Mouse (Mus musculus): ENCODE results near the gene Arfgap2. TPM values are rescaled to one million over a fixed set of nuclear protein-coding genes. Genes with fewer than 3 reads are reported as not detected.

Arfgap2 gene
- polyA plus RNA-seq, 1 experiment, result 40.3 TPM

GRCm38 (mm10) chr2:91312578-91313311 lies 48.0 kb downstream of the Arfgap2 start:
- DNase-seq (ENCODE audit: low read depth), result peak; percentile 51
- no peak for TF ChIP-seq POLR2A (IDR thresholded peaks at IDR 0.05; ENCODE audit: borderline replicate concordance, extremely low read depth, insufficient read depth, insufficient read length, poor library complexity, severe bottlenecking)
- TF ChIP-seq CTCF (IDR thresholded peaks at IDR 0.05; ENCODE audit: borderline replicate concordance, extremely low read depth, insufficient read depth, insufficient read length), result no peak

- TF ChIP-seq CTCF (IDR thresholded peaks at IDR 0.05; ENCODE audit: borderline replicate concordance, extremely low read depth, insufficient read depth, insufficient read length) (no peak), POLR2A (IDR thresholded peaks at IDR 0.05; ENCODE audit: borderline replicate concordance, extremely low read depth, insufficient read depth, insufficient read length, poor library complexity, severe bottlenecking) (no peak)
- DNase-seq (ENCODE audit: low read depth), result no peak
These were observed 49.4 kb downstream of the Arfgap2 start for GRCm38 (mm10) chr2:91314184-91314583.

- TF ChIP-seq POLR2A (IDR thresholded peaks at IDR 0.05; ENCODE audit: borderline replicate concordance, extremely low read depth, insufficient read depth, insufficient read length, poor library complexity, severe bottlenecking) (no peak), CTCF (IDR thresholded peaks at IDR 0.05; ENCODE audit: borderline replicate concordance, extremely low read depth, insufficient read depth, insufficient read length) (no peak)
- no peak for DNase-seq (ENCODE audit: low read depth)
These were observed 56.1 kb downstream of the Arfgap2 start for GRCm38 (mm10) chr2:91320559-91321529.

GRCm38 (mm10) chr2:91321923-91322322 lies 57.1 kb downstream of the Arfgap2 start:
- no peak for DNase-seq (ENCODE audit: low read depth)

GRCm38 (mm10) chr2:91322490-91322889 lies 57.7 kb downstream of the Arfgap2 start:
- TF ChIP-seq CTCF (IDR thresholded peaks at IDR 0.05; ENCODE audit: borderline replicate concordance, extremely low read depth, insufficient read depth, insufficient read length) (no peak), POLR2A (IDR thresholded peaks at IDR 0.05; ENCODE audit: borderline replicate concordance, extremely low read depth, insufficient read depth, insufficient read length, poor library complexity, severe bottlenecking) (no peak)
- DNase-seq (ENCODE audit: low read depth), result no peak

More at GRCm38 (mm10) chr2:91321923-91322322, 57.1 kb downstream of the Arfgap2 start:
- TF ChIP-seq CTCF (IDR thresholded peaks at IDR 0.05; ENCODE audit: borderline replicate concordance, extremely low read depth, insufficient read depth, insufficient read length) (no peak), POLR2A (IDR thresholded peaks at IDR 0.05; ENCODE audit: borderline replicate concordance, extremely low read depth, insufficient read depth, insufficient read length, poor library complexity, severe bottlenecking) (no peak)

GRCm38 (mm10) chr2:91324346-91324745 lies 59.6 kb downstream of the Arfgap2 start:
- DNase-seq (ENCODE audit: low read depth), result no peak

GRCm38 (mm10) chr2:91324761-91325421 lies 60.1 kb downstream of the Arfgap2 start:
- peak; percentile 94 for DNase-seq (ENCODE audit: low read depth)
- TF ChIP-seq POLR2A (IDR thresholded peaks at IDR 0.05; ENCODE audit: borderline replicate concordance, extremely low read depth, insufficient read depth, insufficient read length, poor library complexity, severe bottlenecking) (no peak), CTCF (IDR thresholded peaks at IDR 0.05; ENCODE audit: borderline replicate concordance, extremely low read depth, insufficient read depth, insufficient read length) (no peak)

More at GRCm38 (mm10) chr2:91324346-91324745, 59.6 kb downstream of the Arfgap2 start:
- TF ChIP-seq POLR2A (IDR thresholded peaks at IDR 0.05; ENCODE audit: borderline replicate concordance, extremely low read depth, insufficient read depth, insufficient read length, poor library complexity, severe bottlenecking) (no peak), CTCF (IDR thresholded peaks at IDR 0.05; ENCODE audit: borderline replicate concordance, extremely low read depth, insufficient read depth, insufficient read length) (no peak)

Other genes with a start within 250 kb of the Arfgap2 start
- 0.83 and 1.1 TPM in 2 replicates for gene Rapsn, start 229.4 kb upstream of the Arfgap2 start, polyA plus RNA-seq (2012; rRNA removed)
- gene Psmc3, start 211.0 kb upstream of the Arfgap2 start, polyA plus RNA-seq (2012; rRNA removed), result 159 and 160 TPM in 2 replicates
- gene Slc39a13, start 194.6 kb upstream of the Arfgap2 start, polyA plus RNA-seq (2012; rRNA removed), result 50.7 and 58.1 TPM in 2 replicates
- gene Spi1, start 182.6 kb upstream of the Arfgap2 start, polyA plus RNA-seq (2012; rRNA removed), result 5.1 and 5.3 TPM in 2 replicates
- gene Mybpc3, start 146.8 kb upstream of the Arfgap2 start, polyA plus RNA-seq (2012; rRNA removed), result 0.03 TPM in 1 of 2 replicates, not detected in the other
- 71.0 and 107 TPM in 2 replicates for gene Madd, start 81.1 kb upstream of the Arfgap2 start, polyA plus RNA-seq (2012; rRNA removed)
- 3.3 and 3.9 TPM in 2 replicates for gene Nr1h3, start 62.1 kb upstream of the Arfgap2 start, polyA plus RNA-seq (2012; rRNA removed)
- gene Acp2, start 62.1 kb upstream of the Arfgap2 start, polyA plus RNA-seq (2012; rRNA removed), result 33.5 and 41.2 TPM in 2 replicates
- gene Ddb2, start 28.0 kb upstream of the Arfgap2 start, polyA plus RNA-seq (2012; rRNA removed), result 25.2 and 39.5 TPM in 2 replicates
- gene Pacsin3, start 9.0 kb upstream of the Arfgap2 start, polyA plus RNA-seq (2012; rRNA removed), result 17.0 and 20.7 TPM in 2 replicates
- 82.7 and 86.3 TPM in 2 replicates for gene 1110051M20Rik, start 179.7 kb downstream of the Arfgap2 start, polyA plus RNA-seq (2012; rRNA removed)
- gene Lrp4, start 192.5 kb downstream of the Arfgap2 start, polyA plus RNA-seq (2012; rRNA removed), result 9.0 and 12.4 TPM in 2 replicates